Mouse (Mus musculus) left cerebral cortex, adult 18-20 months (tissue): ENCODE results near the gene Taar7d. TPM values are rescaled to one million over a fixed set of nuclear protein-coding genes. Genes with fewer than 3 reads are reported as not detected.
A peak's percentile ranks its signal among the peaks of the same experiment; 100 is the strongest.
"Not testable (repeated sequence)": the region's sequence is repeated elsewhere in the genome, so short reads cannot be mapped to it uniquely, and the experiment has no call there.

Experiments
- DNase-seq, 2 experiments: peaks; one replicate each; pipeline ENCODE4 v3.0.0; 2021 to 2022; ENCODE audit warnings: low spot score in 2 of 2, mixed read lengths in 1 of 2
- long read RNA-seq, 2 experiments: library from polyadenylated mRNA; stranded (forward); transcript quantifications; one replicate each; pipeline ENCODE4 v2.0.0; 2021
- total RNA-seq, 2 experiments: library from RNA; stranded (reverse); gene quantifications; 2 replicates each; pipeline ENCODE4 v1.2.3; 2021

Gene Taar7d
- total RNA-seq, result not detected
- long read RNA-seq, experiment 1, result 0 reads
- long read RNA-seq, experiment 2, result 0 reads

- DNase-seq, result no peak
Measured at GRCm38 (mm10) chr10:24026922-24027321, at the start of gene Taar7d. Gene Taar7d (plus strand): TSS chr10:24027222.

- DNase-seq, result no peak
Measured at GRCm38 (mm10) chr10:23977958-23978357, 49.1 kb upstream of the Taar7d start.

- DNase-seq, result peak; percentile 69 to 72
Measured at GRCm38 (mm10) chr10:23978901-23979705, 47.9 kb upstream of the Taar7d start.

- DNase-seq, result no peak
Measured at GRCm38 (mm10) chr10:23985546-23985945, 41.5 kb upstream of the Taar7d start, which contains the start of gene Taar6. Gene Taar6 (minus strand): TSS chr10:23985646.

GRCm38 (mm10) chr10:23986419-23986818 lies 40.6 kb upstream of the Taar7d start:
- no peak for DNase-seq

- no peak for DNase-seq
Measured at GRCm38 (mm10) chr10:23993381-23993780, 33.6 kb upstream of the Taar7d start, which contains the start of gene Taar7a. Gene Taar7a (minus strand): TSS chr10:23993481.

- no peak for DNase-seq
Measured at GRCm38 (mm10) chr10:23999639-24000038, 27.4 kb upstream of the Taar7d start, which contains the start of gene Taar7b. Gene Taar7b (plus strand): TSS chr10:23999939.

GRCm38 (mm10) chr10:24006442-24006841 lies 20.6 kb upstream of the Taar7d start:
- no peak for DNase-seq

- no peak for DNase-seq
Measured at GRCm38 (mm10) chr10:24007034-24007433, 20.0 kb upstream of the Taar7d start.

GRCm38 (mm10) chr10:24008143-24008542 lies 18.9 kb upstream of the Taar7d start:
- DNase-seq, result no peak

- DNase-seq, result no peak
Measured at GRCm38 (mm10) chr10:24031347-24031746, 4.3 kb downstream of the Taar7d start.

GRCm38 (mm10) chr10:24037314-24037713 lies 10.3 kb downstream of the Taar7d start, which contains the start of gene Taar7e:
Gene Taar7e (plus strand): TSS chr10:24037614.
- DNase-seq, result no peak

- DNase-seq, result no peak
Measured at GRCm38 (mm10) chr10:24040120-24040869, 13.3 kb downstream of the Taar7d start.

GRCm38 (mm10) chr10:24049210-24049609 lies 22.2 kb downstream of the Taar7d start, which contains the start of gene Taar7f:
Gene Taar7f (plus strand): TSS chr10:24049510.
- DNase-seq, result no peak

GRCm38 (mm10) chr10:24052039-24052438 lies 25.0 kb downstream of the Taar7d start:
- no peak for DNase-seq

- DNase-seq, result no peak
Measured at GRCm38 (mm10) chr10:24058986-24059385, 32.0 kb downstream of the Taar7d start.

- not testable (repeated sequence) for DNase-seq
Measured at GRCm38 (mm10) chr10:24074751-24075150, 47.7 kb downstream of the Taar7d start.

- not testable (repeated sequence) for DNase-seq
Measured at GRCm38 (mm10) chr10:24076200-24076599, 49.2 kb downstream of the Taar7d start, which contains the start of gene Taar8a. Gene Taar8a (plus strand): TSS chr10:24076500.
